In the genomic region with DNA sequence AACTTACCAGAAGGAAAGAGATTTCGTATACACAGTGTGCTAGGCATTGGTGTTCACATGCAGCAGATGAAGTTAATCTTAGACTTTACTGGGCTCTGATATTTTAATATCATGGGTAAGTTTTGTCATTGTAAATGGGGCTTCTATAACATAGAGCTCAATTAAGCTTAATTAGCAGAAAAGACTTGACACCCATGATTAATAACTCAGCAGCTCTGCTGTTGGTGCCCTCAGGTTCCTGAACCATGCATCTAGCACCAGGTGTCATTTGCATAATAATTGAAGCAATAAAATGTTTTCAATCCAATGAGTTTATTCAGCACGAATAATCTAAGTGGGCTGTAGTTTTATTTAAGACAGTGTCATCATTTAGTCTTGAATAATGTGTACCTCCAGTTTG, we compare ENCODE assay signal across 21 mouse cellular contexts.
A peak's percentile ranks its signal among the peaks of the same experiment; 100 is the strongest.
DNase-seq lines count a peak whose midpoint lies in the region; ATAC-seq and TF ChIP-seq lines count a peak whose summit lies in the region.
"Had no signal": no experiment of that assay in that cellular context is flagged by ENCODE, and none has a peak within 500 bp of the region (broad histone marks: within the 10 kb centered on the region; RNA-seq: fewer than 3 reads in every experiment).

No protein-coding gene starts in this region.

- no peaks in the 10 kb centered on the region for H3K27me3 ChIP-seq in forebrain, embryonic 12.5 days
- no peaks in the 10 kb centered on the region for H3K27me3 ChIP-seq in forebrain, embryonic 16.5 days (replicated peaks; ENCODE audit: control insufficient read depth, insufficient read depth, low read length)
- H3K27me3 ChIP-seq in midbrain, postnatal 0 days (ENCODE audit: insufficient read depth, low read length), result no peaks in the 10 kb centered on the region
- no peaks in the 10 kb centered on the region for H3K27me3 ChIP-seq in midbrain, embryonic 14.5 days (ENCODE audit: control insufficient read depth, insufficient read depth, low read length)
- H3K27me3 ChIP-seq in hindbrain, embryonic 15.5 days, result no peaks in the 10 kb centered on the region
- H3K27me3 ChIP-seq in neural tube, embryonic 14.5 days (ENCODE audit: control insufficient read depth, insufficient read depth, low read length), result no peaks in the 10 kb centered on the region
- H3K27me3 ChIP-seq: heart, embryonic 15.5 days; intestine, embryonic 15.5 days had no signal

- no peak overlapping the region for H3K4me2 ChIP-seq in forebrain, embryonic 12.5 days
- no peak overlapping the region for H3K4me2 ChIP-seq in forebrain, embryonic 16.5 days (ENCODE audit: low read length)
- no peak overlapping the region for H3K4me2 ChIP-seq in midbrain, postnatal 0 days (ENCODE audit: low read depth, low read length, poor library complexity, severe bottlenecking)
- no peak overlapping the region for H3K4me2 ChIP-seq in midbrain, embryonic 14.5 days (ENCODE audit: low read length)
- no peak overlapping the region for H3K4me2 ChIP-seq in hindbrain, embryonic 15.5 days
- no peak overlapping the region for H3K4me2 ChIP-seq in neural tube, embryonic 14.5 days (ENCODE audit: low read depth, low read length)
- H3K4me2 ChIP-seq: heart, embryonic 11.5 days; heart, embryonic 15.5 days; intestine, embryonic 15.5 days had no signal

- no peaks in the 10 kb centered on the region for H3K4me1 ChIP-seq in forebrain, embryonic 12.5 days
- no peaks in the 10 kb centered on the region for H3K4me1 ChIP-seq in forebrain, embryonic 16.5 days (replicated peaks; ENCODE audit: control insufficient read depth, insufficient read depth, low read length)
- H3K4me1 ChIP-seq in midbrain, postnatal 0 days (ENCODE audit: insufficient read depth, low read length), result no peaks in the 10 kb centered on the region
- H3K4me1 ChIP-seq in midbrain, embryonic 14.5 days (ENCODE audit: control insufficient read depth, insufficient read depth, low read length), result no peaks in the 10 kb centered on the region
- H3K4me1 ChIP-seq in hindbrain, embryonic 15.5 days (replicated peaks), result no peaks in the 10 kb centered on the region
- no peaks in the 10 kb centered on the region for H3K4me1 ChIP-seq in neural tube, embryonic 14.5 days (ENCODE audit: control insufficient read depth, insufficient read depth, low read length)
- H3K4me1 ChIP-seq: embryonic facial prominence, embryonic 10.5 days; heart, embryonic 15.5 days; intestine, embryonic 15.5 days had no signal

- no peaks in the 10 kb centered on the region for H3K36me3 ChIP-seq in forebrain, embryonic 12.5 days (replicated peaks)
- no peaks in the 10 kb centered on the region for H3K36me3 ChIP-seq in forebrain, embryonic 16.5 days (ENCODE audit: control insufficient read depth, insufficient read depth)
- no peaks in the 10 kb centered on the region for H3K36me3 ChIP-seq in midbrain, postnatal 0 days (ENCODE audit: insufficient read depth, low read length)
- no peaks in the 10 kb centered on the region for H3K36me3 ChIP-seq in midbrain, embryonic 14.5 days (ENCODE audit: control insufficient read depth, insufficient read depth, low read length)
- H3K36me3 ChIP-seq in hindbrain, embryonic 15.5 days, result no peaks in the 10 kb centered on the region
- H3K36me3 ChIP-seq in neural tube, embryonic 14.5 days (ENCODE audit: control insufficient read depth, insufficient read depth, low read length), result no peaks in the 10 kb centered on the region
- H3K36me3 ChIP-seq: embryonic facial prominence, embryonic 10.5 days; G1E; heart, embryonic 15.5 days; intestine, embryonic 15.5 days had no signal

- H3K4me3 ChIP-seq in forebrain, embryonic 12.5 days (replicated peaks), result no peak overlapping the region
- H3K4me3 ChIP-seq in forebrain, embryonic 16.5 days (replicated peaks; ENCODE audit: low read length), result no peak overlapping the region
- H3K4me3 ChIP-seq in midbrain, postnatal 0 days (ENCODE audit: low read depth, low read length), result no peak overlapping the region
- no peak overlapping the region for H3K4me3 ChIP-seq in midbrain, embryonic 14.5 days (replicated peaks; ENCODE audit: low read depth, low read length)
- no peak overlapping the region for H3K4me3 ChIP-seq in hindbrain, embryonic 15.5 days
- H3K4me3 ChIP-seq in neural tube, embryonic 14.5 days (ENCODE audit: low read depth, low read length), result no peak overlapping the region
- H3K4me3 ChIP-seq: embryonic facial prominence, embryonic 10.5 days; heart, adult 2 months; heart, embryonic 15.5 days; intestine, embryonic 15.5 days had no signal

- peak; percentile 6 for DNase-seq in midbrain, postnatal 0 days (ENCODE audit: low spot score)
- DNase-seq in midbrain, embryonic 14.5 days, result no peak
- no peak for DNase-seq in cerebellum, adult 8-10 months
- DNase-seq: adrenal gland, postnatal 10 days; B cell, adult 2 months; cerebellum, adult 18-20 months; cerebellum, postnatal 10 days; forebrain, postnatal 0 days; gastrocnemius, postnatal 14 days; heart, adult 2 months; heart, postnatal 14 days had no signal

- ATAC-seq in forebrain, embryonic 12.5 days (ENCODE audit: low FRiP score), result peak; percentile 14; the same call in 1 of the 2 replicates
- ATAC-seq in forebrain, embryonic 16.5 days, result no peak
- ATAC-seq in midbrain, postnatal 0 days (ENCODE audit: low FRiP score), result no peak
- ATAC-seq in midbrain, embryonic 14.5 days (ENCODE audit: low FRiP score, low TSS enrichment), result no peak
- ATAC-seq in hindbrain, embryonic 15.5 days (ENCODE audit: low FRiP score, low read depth), result 0 out of 2 replicates have a peak, but pooled peaks have one; percentile 51
- peak; percentile 65; the same call in 1 of the 2 replicates for ATAC-seq in neural tube, embryonic 14.5 days (ENCODE audit: low read depth)
- ATAC-seq: CD4-positive, CD25-positive, alpha-beta regulatory T cell, adult 4 months; forebrain, postnatal 0 days; intestine, embryonic 15.5 days had no signal

- WGBS in forebrain, embryonic 12.5 days, result 74% methylated on average over 2 of the region's 2 CpGs
- WGBS in forebrain, embryonic 16.5 days, result 56% methylated on average over 2 of the region's 2 CpGs
- WGBS in midbrain, postnatal 0 days, result 72% methylated on average over 2 of the region's 2 CpGs
- 75% methylated on average over 2 of the region's 2 CpGs for WGBS in midbrain, embryonic 14.5 days
- 49% methylated on average over 2 of the region's 2 CpGs for WGBS in hindbrain, embryonic 15.5 days
- 39% methylated on average over 2 of the region's 2 CpGs for WGBS in neural tube, embryonic 14.5 days

- no peak for TF ChIP-seq CTCF in midbrain, postnatal 0 days (IDR thresholded peaks at IDR 0.05)

- H3K9me3 ChIP-seq in forebrain, embryonic 12.5 days, result no peaks in the 10 kb centered on the region
- H3K9me3 ChIP-seq in forebrain, embryonic 16.5 days (ENCODE audit: control insufficient read depth, low read length), result no peaks in the 10 kb centered on the region
- no peaks in the 10 kb centered on the region for H3K9me3 ChIP-seq in midbrain, postnatal 0 days (ENCODE audit: low read length)
- no peaks in the 10 kb centered on the region for H3K9me3 ChIP-seq in midbrain, embryonic 14.5 days (ENCODE audit: control insufficient read depth, low read length)
- no peaks in the 10 kb centered on the region for H3K9me3 ChIP-seq in hindbrain, embryonic 15.5 days
- H3K9me3 ChIP-seq in neural tube, embryonic 14.5 days (ENCODE audit: control insufficient read depth, low read length), result no peaks in the 10 kb centered on the region
- H3K9me3 ChIP-seq: embryonic facial prominence, embryonic 10.5 days; G1E; heart, embryonic 15.5 days; intestine, embryonic 15.5 days had no signal

- H3K9ac ChIP-seq in forebrain, embryonic 12.5 days, result no peak overlapping the region
- H3K9ac ChIP-seq in forebrain, embryonic 16.5 days (replicated peaks; ENCODE audit: low read depth, low read length), result no peak overlapping the region
- H3K9ac ChIP-seq in midbrain, postnatal 0 days (replicated peaks; ENCODE audit: low read length, poor library complexity, severe bottlenecking), result no peak overlapping the region
- H3K9ac ChIP-seq in midbrain, embryonic 14.5 days (replicated peaks; ENCODE audit: low read length), result no peak overlapping the region
- no peak overlapping the region for H3K9ac ChIP-seq in hindbrain, embryonic 15.5 days
- H3K9ac ChIP-seq in neural tube, embryonic 14.5 days (replicated peaks; ENCODE audit: low read depth, low read length), result no peak overlapping the region
- H3K9ac ChIP-seq: forebrain, postnatal 0 days; heart, embryonic 15.5 days; intestine, embryonic 15.5 days had no signal

- no peak overlapping the region for H3K27ac ChIP-seq in forebrain, embryonic 12.5 days
- no peak overlapping the region for H3K27ac ChIP-seq in forebrain, embryonic 16.5 days (ENCODE audit: low read length)
- no peak overlapping the region for H3K27ac ChIP-seq in midbrain, postnatal 0 days (ENCODE audit: low read depth, low read length)
- H3K27ac ChIP-seq in midbrain, embryonic 14.5 days (replicated peaks; ENCODE audit: low read depth, low read length), result no peak overlapping the region
- no peak overlapping the region for H3K27ac ChIP-seq in hindbrain, embryonic 15.5 days (replicated peaks)
- no peak overlapping the region for H3K27ac ChIP-seq in neural tube, embryonic 14.5 days (ENCODE audit: low read depth, low read length)
- H3K27ac ChIP-seq: embryonic facial prominence, embryonic 10.5 days; heart, adult 2 months; heart, embryonic 15.5 days; intestine, embryonic 15.5 days had no signal

Comparison
In these comparisons a context has a peak if more than half of its experiments do, and no peak if none do; other contexts are left out.
1. ATAC-seq: peak in forebrain, embryonic 12.5 days (single experiment), hindbrain, embryonic 15.5 days (single experiment) and neural tube, embryonic 14.5 days (single experiment); none in forebrain, embryonic 16.5 days (single experiment), midbrain, postnatal 0 days (single experiment) and midbrain, embryonic 14.5 days (single experiment).